Mouse (Mus musculus) ES-E14 (cell line): Measurements from ENCODE around the gene Cipc.
A peak's percentile ranks its signal among the peaks of the same experiment; 100 is the strongest.

Source experiments
- HCFC1 ChIP-seq: IDR thresholded peaks from 2 replicates; pipeline ENCODE4 v1.6.1; 2012; ENCODE audit warnings: low read length, inconsistent platforms, borderline replicate concordance; ENCODE audit not compliant: insufficient read depth
- ZC3H11A ChIP-seq: IDR thresholded peaks from 2 replicates; pipeline ENCODE4 v1.6.1; 2012; ENCODE audit warnings: low read depth, mild to moderate bottlenecking, inconsistent platforms, low read length, borderline replicate concordance
- ZNF384 ChIP-seq: IDR thresholded peaks from 2 replicates; pipeline ENCODE4 v1.6.1; 2012; ENCODE audit warnings: low read depth, low read length, inconsistent platforms

DNA sequence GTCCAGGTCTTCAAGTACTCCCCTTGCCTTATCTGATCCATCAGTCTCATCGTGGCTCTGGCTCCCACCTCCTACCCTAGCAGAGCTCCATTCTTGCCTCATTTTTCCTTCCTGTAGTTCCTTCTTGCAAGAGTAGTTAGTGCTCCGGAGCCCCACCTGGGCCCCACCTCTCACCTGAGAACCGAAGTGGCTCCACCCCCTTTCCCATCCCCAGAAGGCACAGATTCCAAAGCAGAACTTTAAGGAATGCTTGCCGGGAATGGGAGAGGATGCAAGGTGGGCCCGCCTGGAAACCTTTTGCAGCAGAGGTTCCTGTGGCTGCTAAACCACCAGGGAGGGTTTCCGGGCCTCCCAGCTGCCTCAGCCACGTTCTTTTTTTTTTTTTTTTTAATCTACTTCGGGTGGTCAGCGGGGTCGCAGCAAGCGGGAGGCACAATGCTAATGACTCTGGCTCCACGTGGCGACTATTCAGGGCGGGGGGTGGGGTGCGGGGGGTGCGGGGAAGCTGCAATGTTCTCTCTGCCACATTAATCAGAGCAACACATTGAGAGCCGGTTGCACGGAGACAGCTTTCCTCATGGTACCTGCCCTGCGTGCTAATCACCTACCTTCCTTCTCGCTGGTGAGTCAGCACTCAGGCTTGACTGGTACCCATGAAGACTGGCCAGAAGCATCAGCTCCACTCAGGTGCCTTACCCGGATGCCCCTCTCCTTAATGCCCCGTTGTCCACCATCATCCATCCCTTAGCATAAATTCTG lies 34.3 kb upstream of the Cipc start:
- TF ChIP-seq HCFC1: no peak
- TF ChIP-seq ZC3H11A: no peak
- peak; percentile 86 for TF ChIP-seq ZNF384
